Comparison of ENCODE assay signal across 28 mouse cellular contexts in genomic region chr12:76920398-76920797, GRCm38 (mm10). TPM values are rescaled to one million over a fixed set of nuclear protein-coding genes. Genes with fewer than 3 reads are reported as not detected.
DNase-seq lines count a peak whose midpoint lies in the region; ATAC-seq and TF ChIP-seq lines count a peak whose summit lies in the region.
"Had no signal": no experiment of that assay in that cellular context is flagged by ENCODE, and none has a peak within 500 bp of the region (broad histone marks: within the 10 kb centered on the region; RNA-seq: fewer than 3 reads in every experiment).

No protein-coding gene starts in this region.

- no peaks in the 10 kb centered on the region for H3K4me1 ChIP-seq in lung, embryonic 14.5 days (ENCODE audit: insufficient read depth)
- H3K4me1 ChIP-seq in ES-E14 (ENCODE audit: control insufficient read depth in 2 of 2, insufficient read depth in 2 of 2, low read length in 2 of 2, poor library complexity in 1 of 2) = peaks cover 18 to 32% of the 10 kb centered on the region in 2 experiments
- no peaks in the 10 kb centered on the region for H3K4me1 ChIP-seq in midbrain, embryonic 13.5 days (replicated peaks)
- H3K4me1 ChIP-seq: embryonic facial prominence, embryonic 13.5 days; forebrain, embryonic 12.5 days; forebrain, embryonic 15.5 days; heart, embryonic 12.5 days; heart, embryonic 15.5 days had no signal

- no peak overlapping the region for H3K9ac ChIP-seq in lung, embryonic 14.5 days
- no peak overlapping the region for H3K9ac ChIP-seq in ES-E14 (ENCODE audit: insufficient read depth, low read depth, low read length, poor library complexity, severe bottlenecking)
- H3K9ac ChIP-seq in midbrain, embryonic 13.5 days (replicated peaks) = no peak overlapping the region
- H3K9ac ChIP-seq: embryonic facial prominence, embryonic 13.5 days; forebrain, embryonic 12.5 days; forebrain, embryonic 15.5 days; heart, embryonic 12.5 days; heart, embryonic 15.5 days; hindbrain, embryonic 14.5 days had no signal

- WGBS in lung, embryonic 14.5 days = 66% methylated on average over 6 of the region's 6 CpGs
- WGBS in midbrain, embryonic 13.5 days = 89% methylated on average over 6 of the region's 6 CpGs

- no peaks in the 10 kb centered on the region for H3K27me3 ChIP-seq in lung, embryonic 14.5 days (ENCODE audit: insufficient read depth, low read length)
- H3K27me3 ChIP-seq in midbrain, embryonic 13.5 days = no peaks in the 10 kb centered on the region
- H3K27me3 ChIP-seq: CH12.LX; embryonic facial prominence, embryonic 13.5 days; forebrain, embryonic 12.5 days; forebrain, embryonic 15.5 days; heart, embryonic 12.5 days; heart, embryonic 15.5 days had no signal

- ATAC-seq in frontal cortex, adult (ENCODE audit: low TSS enrichment) = 0 out of 2 replicates have a peak, but pooled peaks have one; percentile 20
- ATAC-seq in lung, embryonic 14.5 days (ENCODE audit: insufficient read depth) = peak; percentile 35; the same call in 1 of the 2 replicates
- ATAC-seq in midbrain, embryonic 13.5 days = no peak
- ATAC-seq: forebrain, embryonic 15.5 days; hindbrain, postnatal 0 days; inflammation-experienced regulatory T-cells, adult 6 months; intestine, embryonic 16.5 days had no signal

- in situ Hi-C loops in ES-E14 (cut with MboI; ENCODE audit: low sequenced_read_pairs in 2 of 2, unreplicated experiment in 2 of 2) = no loop called here

- peaks cover 8% of the 10 kb centered on the region; the same call in 1 of the 2 replicates for H3K36me3 ChIP-seq in lung, embryonic 14.5 days (ENCODE audit: insufficient read depth)
- H3K36me3 ChIP-seq in ES-E14 (ENCODE audit: control insufficient read depth, insufficient read depth, low read length, poor library complexity, severe bottlenecking) = peaks cover 19% of the 10 kb centered on the region; the same call in 1 of the 2 replicates
- peaks cover 31% of the 10 kb centered on the region for H3K36me3 ChIP-seq in midbrain, embryonic 13.5 days

- no peak for DNase-seq in frontal cortex, postnatal 36 days (ENCODE audit: low spot score in 2 of 2)
- DNase-seq in lung, embryonic 14.5 days = no peak
- no peak for DNase-seq in lung, adult 18-20 months
- DNase-seq in ES-E14 (ENCODE audit: low read depth, low spot score) = no peak
- no peak for DNase-seq in spleen, postnatal 14 days (ENCODE audit: low spot score in 2 of 2)
- DNase-seq: adrenal gland, postnatal 10 days; adrenal gland, postnatal 36 days; B cell, adult 2 months; cerebellum, adult 9-10 months; cerebellum, postnatal 14 days; gastrocnemius, adult 2 months; gastrocnemius, postnatal 14 days; heart, adult 18-20 months; heart, postnatal 10 days; heart, postnatal 36 days had no signal

- TF ChIP-seq CTCF in lung, embryonic 14.5 days (IDR thresholded peaks at IDR 0.05; ENCODE audit: low read depth) = no peak

- H3K9me3 ChIP-seq in lung, embryonic 14.5 days (ENCODE audit: low read depth, low read length) = no peaks in the 10 kb centered on the region
- H3K9me3 ChIP-seq in ES-E14 (ENCODE audit: control insufficient read depth, insufficient read depth, low read depth, low read length) = no peaks in the 10 kb centered on the region
- H3K9me3 ChIP-seq in midbrain, embryonic 13.5 days = no peaks in the 10 kb centered on the region
- H3K9me3 ChIP-seq: embryonic facial prominence, embryonic 13.5 days; forebrain, embryonic 12.5 days; forebrain, embryonic 15.5 days; heart, embryonic 12.5 days; heart, embryonic 15.5 days had no signal

- H3K4me2 ChIP-seq in lung, embryonic 14.5 days = no peak overlapping the region
- H3K4me2 ChIP-seq in midbrain, embryonic 13.5 days (replicated peaks) = no peak overlapping the region
- H3K4me2 ChIP-seq: embryonic facial prominence, embryonic 13.5 days; forebrain, embryonic 12.5 days; forebrain, embryonic 15.5 days; heart, embryonic 12.5 days; heart, embryonic 15.5 days; hindbrain, embryonic 14.5 days had no signal

- no peak overlapping the region for H3K27ac ChIP-seq in lung, embryonic 14.5 days (ENCODE audit: low read depth)
- peak overlapping the region; percentile 67; the same call in 1 of the 2 replicates for H3K27ac ChIP-seq in ES-E14 (ENCODE audit: insufficient read depth, low read depth, low read length, poor library complexity, severe bottlenecking)
- no peak overlapping the region for H3K27ac ChIP-seq in midbrain, embryonic 13.5 days
- H3K27ac ChIP-seq: embryonic facial prominence, embryonic 13.5 days; forebrain, embryonic 12.5 days; forebrain, embryonic 15.5 days; gastrocnemius, adult 2 months; heart, embryonic 15.5 days; hindbrain, embryonic 14.5 days; hindbrain, postnatal 0 days had no signal

- H3K4me3 ChIP-seq in lung, embryonic 14.5 days (ENCODE audit: low read depth, low read length) = no peak overlapping the region
- no peak overlapping the region for H3K4me3 ChIP-seq in ES-E14 (ENCODE audit: insufficient read depth in 1 of 2, low read depth in 1 of 2, low read length in 2 of 2, poor library complexity in 1 of 2, severe bottlenecking in 1 of 2)
- no peak overlapping the region for H3K4me3 ChIP-seq in midbrain, embryonic 13.5 days (replicated peaks)
- H3K4me3 ChIP-seq: embryonic facial prominence, embryonic 13.5 days; erythroblast, embryonic 14.5 days; forebrain, embryonic 12.5 days; forebrain, embryonic 15.5 days; gastrocnemius, adult 2 months; heart, embryonic 12.5 days; heart, embryonic 15.5 days had no signal

TF ChIP-seq in ES-E14, 5 proteins besides CTCF, POLR2A, EP300 and RAD21:
- TF ChIP-seq HCFC1 (IDR thresholded peaks at IDR 0.05; ENCODE audit: borderline replicate concordance, insufficient read depth, low read length) (no peak), ZNF384 (IDR thresholded peaks at IDR 0.05; ENCODE audit: low read depth, low read length) (no peak), MAFK (IDR thresholded peaks at IDR 0.05; ENCODE audit: insufficient read depth, low read depth, low read length) (no peak), CHD2 (IDR thresholded peaks at IDR 0.05; ENCODE audit: low read depth, low read length) (no peak), ZC3H11A (IDR thresholded peaks at IDR 0.05; ENCODE audit: borderline replicate concordance, low read depth, low read length) (no peak)

RNA-seq across cellular contexts. Expression of gene Max, which starts 41.6 kb away (rescaled TPM):
- 23.7 and 25.5 TPM in 2 replicates for polyA plus RNA-seq in lung, embryonic 14.5 days (2014; fragmentation: Nextera tagmentation; extraction: Ambion mirVana)
- 37.3 and 40.9 TPM in 2 replicates for total RNA-seq in ES-E14 (2012; rRNA removed)
- polyA plus RNA-seq in midbrain, embryonic 13.5 days (2015; fragmentation: Nextera tagmentation; extraction: Ambion mirVana) = 14.1 and 18.5 TPM in 2 replicates
